Mouse (Mus musculus) testis, postnatal 10 days (tissue): ENCODE measurements around the gene Kcnj16.

Source experiments
- DNase-seq: peaks from one replicate; pipeline ENCODE4 v3.0.0; 2021; ENCODE audit warnings: low spot score

Gene Kcnj16

DNA sequence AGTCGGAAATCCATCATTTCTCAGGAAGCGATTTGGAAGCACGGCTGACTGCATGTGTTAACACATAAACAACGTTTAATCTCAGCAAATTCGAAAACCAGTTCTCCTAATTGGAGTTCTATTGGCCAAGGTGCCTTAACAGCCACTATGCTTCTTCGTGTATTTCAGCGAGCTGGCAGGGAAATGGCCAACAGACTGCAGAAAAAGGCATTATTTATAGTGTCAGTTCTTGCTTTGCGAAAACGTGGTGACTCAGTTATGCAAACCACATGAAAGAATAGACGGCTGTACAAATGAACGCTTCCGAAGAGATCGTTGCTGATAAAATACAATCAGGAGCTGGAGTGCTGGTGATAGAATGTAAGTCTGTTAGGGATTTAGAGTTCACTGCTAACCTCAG lies 88.2 kb downstream of the Kcnj16 start:
- no peak for DNase-seq

DNA sequence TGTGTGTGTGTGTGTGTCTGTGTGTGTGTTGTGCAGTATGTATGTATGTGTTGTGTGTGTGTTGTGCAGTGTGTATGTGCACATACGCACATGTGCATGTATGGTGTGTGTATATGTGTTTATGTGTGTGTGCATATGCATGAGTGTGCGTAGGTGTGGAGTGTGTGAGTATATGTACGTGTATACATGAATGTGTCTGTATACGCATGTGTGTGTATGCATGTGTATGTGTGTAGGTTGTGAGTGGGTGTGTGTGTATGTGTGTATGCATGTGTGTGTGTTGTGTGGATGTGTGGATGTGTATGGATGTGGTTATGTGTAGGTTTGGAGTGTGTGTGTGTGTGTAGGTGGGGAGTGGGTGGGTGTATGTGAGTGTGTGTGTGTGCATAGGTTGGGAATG lies 89.6 kb downstream of the Kcnj16 start:
- DNase-seq = no peak

DNA sequence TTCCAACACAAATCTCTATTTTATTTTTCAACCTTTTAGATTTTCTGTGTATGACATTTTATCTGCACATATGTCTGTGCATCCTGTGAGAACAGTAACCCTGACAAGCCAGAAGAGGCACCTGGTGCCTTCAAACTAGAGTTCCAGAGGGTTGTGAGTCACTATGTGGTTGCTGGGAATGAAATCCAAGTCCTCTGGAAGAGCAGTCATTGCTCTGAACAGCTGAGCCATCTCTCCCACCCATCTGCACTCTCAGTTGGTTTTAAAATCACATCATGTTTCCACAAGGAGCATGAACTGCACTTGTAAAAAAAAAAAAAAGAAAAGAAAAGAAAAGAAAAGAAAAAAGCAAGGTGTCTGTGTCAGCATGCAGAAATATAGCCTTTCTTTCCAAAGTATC lies 91.6 kb downstream of the Kcnj16 start:
- DNase-seq = no peak

DNA sequence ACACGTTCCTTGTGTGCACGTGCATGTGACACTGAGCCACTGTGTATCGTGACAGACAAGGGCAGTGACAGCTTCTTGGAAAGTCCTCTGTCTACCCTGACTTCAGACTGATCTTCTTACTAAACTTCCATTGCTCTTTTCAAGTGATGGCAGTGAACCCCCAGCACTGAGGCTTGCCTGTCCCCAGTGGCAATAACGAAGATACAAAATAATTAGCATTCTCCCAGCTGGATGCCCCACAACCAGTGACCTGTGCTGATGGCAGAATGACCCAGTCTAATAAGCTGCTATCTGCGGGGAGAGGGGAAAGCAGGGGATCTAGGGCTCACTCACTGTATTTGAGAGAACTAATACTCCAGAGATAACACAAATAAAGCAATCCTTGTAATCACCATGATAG lies 92.4 kb downstream of the Kcnj16 start:
- no peak for DNase-seq

DNA sequence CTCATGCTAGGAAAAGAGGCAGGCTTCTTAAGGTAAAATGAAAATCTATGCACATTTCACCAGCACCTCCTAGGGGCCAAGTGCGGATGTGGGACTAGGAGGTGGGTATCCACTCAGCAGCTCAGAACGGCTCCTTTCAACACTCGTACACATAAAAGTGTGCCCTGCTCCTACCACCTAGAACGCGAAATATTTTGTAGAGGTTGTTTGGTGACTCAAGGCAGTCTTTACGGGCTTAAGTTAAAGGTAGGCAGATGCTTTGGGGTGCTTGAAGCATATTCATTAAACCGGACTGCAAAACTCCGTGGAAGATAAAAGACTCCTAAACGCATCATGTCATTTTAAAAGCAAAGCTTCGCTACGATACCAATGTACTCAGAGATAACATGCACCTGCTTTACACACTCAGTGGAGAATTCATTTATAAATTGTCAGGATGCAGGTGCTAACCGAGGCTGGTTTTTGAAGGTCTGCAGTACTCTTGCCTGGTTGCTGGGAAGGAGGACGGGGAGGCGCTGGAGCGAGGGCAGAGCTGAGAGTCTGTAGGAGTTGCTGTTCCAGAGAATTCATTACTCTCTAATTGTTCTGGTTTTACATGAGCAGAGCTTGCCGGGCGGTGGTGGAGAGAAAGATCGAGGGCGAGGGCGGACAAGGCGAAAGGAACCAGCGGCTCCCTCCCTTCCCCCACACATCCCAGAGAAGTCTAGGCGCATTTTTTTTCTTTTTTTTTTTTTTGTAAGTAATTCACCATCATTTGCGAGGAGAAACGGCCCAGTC lies 97.1 kb downstream of the Kcnj16 start:
- DNase-seq = peak; percentile 48

DNA sequence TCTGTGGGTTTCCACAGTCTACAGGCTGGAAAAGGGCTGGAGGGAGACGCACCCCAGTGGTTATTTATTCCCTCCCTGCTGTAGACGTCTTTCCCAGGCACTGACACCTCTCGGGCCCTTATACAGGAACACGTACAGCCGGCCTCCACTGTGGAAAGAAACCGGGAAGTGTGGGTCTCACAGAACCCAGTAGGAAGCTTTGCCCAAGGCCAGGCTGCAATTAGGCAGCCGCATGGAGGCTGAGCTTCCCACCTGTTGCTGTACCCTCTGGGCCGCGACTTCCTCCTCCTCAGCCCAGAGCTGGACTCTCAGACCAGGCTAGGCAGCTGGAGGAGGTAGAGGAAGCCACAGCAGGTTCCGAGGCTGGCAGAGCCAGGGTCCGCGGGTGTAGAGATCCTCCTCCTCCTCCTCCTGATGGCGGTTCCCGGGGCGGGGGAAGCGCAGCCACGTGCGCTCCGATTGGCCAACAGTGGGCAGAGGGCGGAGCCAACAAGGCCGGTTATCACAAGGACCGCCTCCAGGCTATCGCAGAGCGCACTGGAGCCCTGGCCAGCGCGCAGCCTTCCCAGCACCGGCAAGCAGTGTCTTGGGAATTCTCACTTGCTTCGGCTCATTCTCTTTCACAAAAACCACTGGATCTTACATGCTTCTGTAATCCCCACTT lies 97.9 kb downstream of the Kcnj16 start, which contains the start of gene Kcnj2:
Gene Kcnj2 (plus strand): TSS at position 530 of the 664 bp plus-strand sequence.
- peak; percentile 89 for DNase-seq

DNA sequence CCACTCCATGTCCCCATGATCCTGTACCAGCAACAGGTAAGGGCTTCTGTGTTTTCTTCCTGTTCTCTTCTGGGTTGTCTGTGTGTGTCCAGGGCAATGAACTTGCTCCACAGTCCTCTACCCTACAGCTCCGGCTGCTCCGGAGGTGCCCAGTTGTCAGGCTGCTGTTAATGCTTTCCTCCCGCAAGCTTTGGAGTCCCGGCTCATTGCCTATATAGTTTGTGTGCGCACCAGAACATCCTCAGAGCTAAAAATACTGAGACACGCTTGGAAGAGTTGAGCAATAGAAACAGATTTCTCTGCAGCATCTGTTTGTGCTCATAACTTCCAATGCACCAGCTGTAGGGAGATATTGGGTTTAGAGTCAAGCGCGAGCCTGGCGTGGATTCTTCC lies 98.5 kb downstream of the Kcnj16 start:
- peak; percentile 39 for DNase-seq

DNA sequence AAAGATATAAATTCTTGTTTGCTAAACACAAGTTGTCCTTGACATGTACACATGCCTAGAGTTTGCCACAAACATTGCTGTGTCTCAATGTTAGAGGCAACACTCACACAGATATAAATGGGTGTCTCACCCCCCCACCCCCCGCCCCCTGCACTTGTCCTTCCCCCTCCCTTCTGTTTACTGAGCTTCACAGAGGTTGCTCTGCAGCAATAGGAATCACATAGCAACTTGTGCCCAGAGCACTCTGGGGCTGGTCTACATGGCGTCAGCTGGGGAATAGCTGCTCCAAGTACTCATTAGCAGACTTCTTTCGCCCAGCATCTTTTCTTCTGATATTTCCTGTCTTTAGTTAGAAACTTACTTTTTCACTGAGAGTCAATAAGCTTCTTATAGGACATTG lies 100.0 kb downstream of the Kcnj16 start:
- no peak for DNase-seq

DNA sequence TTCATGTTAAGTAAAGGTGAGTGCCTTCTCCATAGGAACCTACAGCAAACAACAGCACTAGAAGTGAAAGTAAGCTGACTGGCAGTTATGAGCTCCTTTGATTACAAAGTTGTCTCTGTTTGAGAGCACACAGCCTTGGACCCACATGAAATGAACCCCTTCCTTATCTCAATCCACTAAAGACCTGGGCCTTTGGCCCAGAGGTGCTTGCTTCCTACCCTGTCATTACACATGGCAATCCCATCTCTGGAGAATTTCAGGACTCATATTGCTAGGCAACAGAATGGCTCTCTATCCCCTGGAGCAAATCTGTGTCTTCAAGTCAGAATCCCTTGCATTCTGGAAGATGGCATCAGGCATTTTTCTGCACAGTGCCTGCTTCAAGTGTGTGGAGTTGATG lies 102.6 kb downstream of the Kcnj16 start:
- DNase-seq = no peak

DNA sequence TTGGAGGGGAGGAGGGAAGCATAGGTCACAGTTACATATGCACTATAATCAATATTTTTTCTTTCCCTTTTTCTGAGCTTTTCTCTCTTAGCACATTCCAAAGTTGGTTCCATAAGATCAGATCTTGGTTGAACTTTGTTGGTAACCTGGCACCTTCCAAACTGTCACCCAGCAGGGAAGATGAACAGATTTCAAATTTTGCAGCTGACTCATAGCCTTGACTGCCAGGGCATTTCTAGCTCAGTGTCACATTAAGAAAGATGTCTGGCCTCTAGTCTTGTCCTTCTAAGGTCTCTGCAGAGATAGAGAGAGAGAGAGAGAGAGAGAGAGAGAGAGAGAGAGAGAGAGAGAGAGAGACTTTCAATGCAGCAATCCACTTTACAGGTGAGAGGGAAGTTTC lies 106.3 kb downstream of the Kcnj16 start:
- DNase-seq = no peak
